Mouse (Mus musculus) cerebellum, adult 2 months (tissue): Measurements from ENCODE around the gene Dus1l.

Experiments used
- CTCF ChIP-seq: fragments of 200-500 bp; IDR thresholded peaks from 2 replicates; pipeline ENCODE4 v1.5.1; 2011; ENCODE audit warnings: low read depth, mild to moderate bottlenecking, control low read depth, low read length, moderate library complexity, borderline replicate concordance; ENCODE audit not compliant: insufficient read depth
- POLR2A ChIP-seq: fragments of 200-500 bp; IDR thresholded peaks from 2 replicates; pipeline ENCODE4 v1.6.1; 2011; ENCODE audit warnings: low read length, control low read depth, borderline replicate concordance; ENCODE audit not compliant: insufficient read depth

GRCm38 (mm10) chr11:120760236-120760635 lies 36.0 kb downstream of the Dus1l start:
- no peak for TF ChIP-seq CTCF
- no peak for TF ChIP-seq POLR2A
